Mouse (Mus musculus): ENCODE data around the gene Cyp8b1.

Cyp8b1 gene

GRCm38 (mm10) chr9:121919027-121919501, 3.0 kb upstream of the Cyp8b1 start:
- in situ Hi-C loops (cut with MboI; ENCODE audit: unreplicated experiment in 2 of 2), result no loop called here

- in situ Hi-C loops (cut with MboI; ENCODE audit: unreplicated experiment in 2 of 2), result no loop called here
These were observed 1.0 kb downstream of the Cyp8b1 start for GRCm38 (mm10) chr9:121915056-121915455.

GRCm38 (mm10) chr9:121914226-121914757, 1.8 kb downstream of the Cyp8b1 start:
- in situ Hi-C loops (cut with MboI; ENCODE audit: unreplicated experiment in 2 of 2), result no loop called here

GRCm38 (mm10) chr9:121912786-121913185, 3.3 kb downstream of the Cyp8b1 start:
- in situ Hi-C loops (cut with MboI; ENCODE audit: unreplicated experiment in 2 of 2), result no loop called here

- in situ Hi-C loops (cut with MboI; ENCODE audit: unreplicated experiment in 2 of 2), result no loop called here
These were observed 4.9 kb downstream of the Cyp8b1 start for GRCm38 (mm10) chr9:121911196-121911595.

GRCm38 (mm10) chr9:121909635-121910034, 6.5 kb downstream of the Cyp8b1 start:
- in situ Hi-C loops (cut with MboI; ENCODE audit: unreplicated experiment in 2 of 2), result no loop called here

GRCm38 (mm10) chr9:121908321-121908720, 7.8 kb downstream of the Cyp8b1 start:
- in situ Hi-C loops (cut with MboI; ENCODE audit: unreplicated experiment in 2 of 2), result no loop called here

- in situ Hi-C loops (cut with MboI; ENCODE audit: unreplicated experiment in 2 of 2), result no loop called here
These were observed 8.6 kb downstream of the Cyp8b1 start for GRCm38 (mm10) chr9:121907356-121908070.

GRCm38 (mm10) chr9:121906456-121906855, 9.6 kb downstream of the Cyp8b1 start:
- in situ Hi-C loops (cut with MboI; ENCODE audit: unreplicated experiment in 2 of 2), result no loop called here

- in situ Hi-C loops (cut with MboI; ENCODE audit: unreplicated experiment in 2 of 2), result no loop called here
These were observed 10.4 kb downstream of the Cyp8b1 start for GRCm38 (mm10) chr9:121905556-121906185.

GRCm38 (mm10) chr9:121904946-121905345, 11.2 kb downstream of the Cyp8b1 start:
- in situ Hi-C loops (cut with MboI; ENCODE audit: unreplicated experiment in 2 of 2), result no loop called here

- in situ Hi-C loops (cut with MboI; ENCODE audit: unreplicated experiment in 2 of 2), result no loop called here
These were observed 11.8 kb downstream of the Cyp8b1 start for GRCm38 (mm10) chr9:121904319-121904718.

GRCm38 (mm10) chr9:121903476-121904305, 12.4 kb downstream of the Cyp8b1 start:
- in situ Hi-C loops (cut with MboI; ENCODE audit: unreplicated experiment in 2 of 2), result no loop called here

- in situ Hi-C loops (cut with MboI; ENCODE audit: unreplicated experiment in 2 of 2), result no loop called here
These were observed 14.1 kb downstream of the Cyp8b1 start for GRCm38 (mm10) chr9:121901710-121902700.

- in situ Hi-C loops (cut with MboI; ENCODE audit: unreplicated experiment in 2 of 2), result no loop called here
These were observed 15.7 kb downstream of the Cyp8b1 start for GRCm38 (mm10) chr9:121900282-121900855.

GRCm38 (mm10) chr9:121899306-121899705, 16.8 kb downstream of the Cyp8b1 start:
- in situ Hi-C loops (cut with MboI; ENCODE audit: unreplicated experiment in 2 of 2), result loop anchor here in 1 of 2 experiments (25.0 kb wide), 2 partner anchors 1613 to 1912 kb away; partner anchors contain the start of gene Csrnp1

- in situ Hi-C loops (cut with MboI; ENCODE audit: unreplicated experiment in 2 of 2), result loop anchor here in 1 of 2 experiments (25.0 kb wide), 2 partner anchors 1614 to 1911 kb away; partner anchors contain the start of gene Csrnp1
These were observed 17.9 kb downstream of the Cyp8b1 start, which contains the start of gene Ackr2 for GRCm38 (mm10) chr9:121898245-121898644. Ackr2 (plus strand) TSS chr9:121898355.

- in situ Hi-C loops (cut with MboI; ENCODE audit: unreplicated experiment in 2 of 2), result loop anchor here in 1 of 2 experiments (25.0 kb wide), 2 partner anchors 1615 to 1910 kb away; partner anchors contain the start of gene Csrnp1
These were observed 19.3 kb downstream of the Cyp8b1 start for GRCm38 (mm10) chr9:121896820-121897219.

All from v-Abl transformed pro-B cells (cell line).